Mouse (Mus musculus) limb, embryonic 11.5 days (tissue): ENCODE data around the gene Slc39a3. TPM values are rescaled to one million over a fixed set of nuclear protein-coding genes. Genes with fewer than 3 reads are reported as not detected.
A peak's percentile ranks its signal among the peaks of the same experiment; 100 is the strongest.
"Not testable (repeated sequence)": the region's sequence is repeated elsewhere in the genome, so short reads cannot be mapped to it uniquely, and the experiment has no call there.

Source experiments
- ATAC-seq: fragments of 200-750 bp; cut with Nextera tagmentation; 2 replicates; pipeline ENCODE4 v1.8.0; 2017; ENCODE audit warnings: low read depth; ENCODE audit not compliant: insufficient number of reproducible peaks, low FRiP score, low TSS enrichment
- DNase-seq: peaks from one replicate; pipeline ENCODE4 v3.0.0-alpha.2; 2015; ENCODE audit warnings: low spot score
- H3K27ac ChIP-seq: fragments of 300-500 bp; sonication (generic); replicated peaks from 2 replicates; pipeline ENCODE4 v1.5.1; 2014; ENCODE audit warnings: low read depth, mild to moderate bottlenecking, low read length
- H3K27me3 ChIP-seq: fragments of 300-500 bp; sonication (generic); 2 replicates; pipeline ENCODE4 v1.6.1; 2014; ENCODE audit warnings: mild to moderate bottlenecking, low read length, mixed read lengths; ENCODE audit not compliant: control insufficient read depth, insufficient read depth
- H3K36me3 ChIP-seq: fragments of 300-500 bp; sonication (generic); 2 replicates; pipeline ENCODE4 v1.6.1; 2014; ENCODE audit warnings: mild to moderate bottlenecking, low read length, moderate library complexity, mixed read lengths; ENCODE audit not compliant: control insufficient read depth, insufficient read depth
- H3K4me1 ChIP-seq: fragments of 300-500 bp; sonication (generic); 2 replicates; pipeline ENCODE4 v1.6.1; 2014; ENCODE audit warnings: low read length, mixed read lengths; ENCODE audit not compliant: control insufficient read depth, insufficient read depth
- H3K4me2 ChIP-seq: fragments of 300-500 bp; sonication (generic); 2 replicates; pipeline ENCODE4 v1.6.1; 2014; ENCODE audit warnings: low read depth, mild to moderate bottlenecking, moderate library complexity; ENCODE audit not compliant: severe bottlenecking
- H3K4me3 ChIP-seq: fragments of 300-500 bp; sonication (generic); 2 replicates; pipeline ENCODE4 v1.5.1; 2014; ENCODE audit warnings: low read depth, low read length
- H3K9ac ChIP-seq: fragments of 300-500 bp; sonication (generic); 2 replicates; pipeline ENCODE4 v1.6.1; 2014; ENCODE audit warnings: mild to moderate bottlenecking, low read length
- H3K9me3 ChIP-seq: fragments of 300-500 bp; sonication (generic); 2 replicates; pipeline ENCODE4 v1.6.1; 2016; ENCODE audit warnings: low read length; ENCODE audit not compliant: control insufficient read depth
- WGBS: fragments of 180-500 bp; shearing (Covaris S2); extraction: QIAGEN DNeasy Blood & Tissue Kit; methylation state at CpG from one replicate; pipeline ENCODE4 v1.1.7; 2014; 5-methylcytosine and 5-hydroxymethylcytosine counted together
- polyA plus RNA-seq: library from polyadenylated mRNA; unstranded; fragments of >200 nt; fragmentation: Nextera tagmentation; extraction: Ambion mirVana; gene quantifications from 2 replicates; pipeline ENCODE4 v1.2.1, GENCODE M21; 2014

Slc39a3 gene
- polyA plus RNA-seq, 1 experiment from 2014 or later: 7.9 TPM

DNA sequence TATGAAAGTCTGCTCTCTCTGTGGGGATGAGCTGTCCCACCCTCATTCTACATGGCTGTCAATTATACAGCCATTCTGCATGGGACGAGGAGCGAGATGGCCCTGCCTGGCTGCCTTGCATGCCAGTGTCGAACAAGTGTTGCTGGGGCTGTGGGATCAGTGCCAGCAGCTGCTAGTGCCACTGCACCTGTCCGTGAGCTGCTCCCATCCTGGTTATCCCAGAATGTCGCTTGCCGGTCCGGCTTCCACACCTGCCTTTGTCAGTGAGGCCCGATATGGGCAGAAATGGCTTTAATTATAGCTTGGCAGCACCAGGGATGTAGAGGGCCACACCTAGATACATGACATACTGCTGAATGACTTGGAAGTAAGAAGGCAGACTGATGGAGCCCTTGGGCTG, 35.1 kb upstream of the Slc39a3 start:
- Histone ChIP-seq H3K9ac (no peak overlapping the region), H3K4me1 (peaks cover 13% of the 10 kb centered on the region), H3K9me3 (no peaks in the 10 kb centered on the region), H3K27ac (no peak overlapping the region), H3K4me3 (no peak overlapping the region), H3K4me2 (no peak overlapping the region), H3K36me3 (peaks cover 24% of the 10 kb centered on the region), H3K27me3 (no peaks in the 10 kb centered on the region)
- ATAC-seq (no peak), DNase-seq (no peak)
- 92% methylated on average over 8 of the region's 8 CpGs for WGBS

DNA sequence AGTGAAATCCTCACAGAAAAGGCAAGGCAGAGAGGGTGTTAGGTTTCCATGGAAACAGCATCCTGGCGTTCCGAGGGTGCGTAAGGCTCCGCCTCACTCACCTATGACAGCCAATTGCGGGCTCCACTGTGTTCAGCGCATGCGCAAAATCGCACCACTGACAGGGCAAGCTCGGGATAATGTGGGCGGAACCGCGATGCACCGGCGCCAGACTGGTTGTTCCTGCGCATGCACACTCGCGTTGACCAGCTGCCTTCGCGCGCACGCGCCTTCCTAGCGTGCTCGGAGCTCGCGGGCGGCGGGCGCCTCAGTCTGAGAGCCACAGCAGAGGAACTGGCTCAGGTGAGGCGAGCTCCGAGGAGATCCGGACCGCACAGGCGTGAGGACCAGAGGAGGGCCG, 32.6 kb upstream of the Slc39a3 start, which contains the start of gene Thop1:
Thop1 (plus strand) TSS at position 200 of the 400 bp plus-strand sequence.
- no peak within 1 kb of the TSS for H3K27ac ChIP-seq

DNA sequence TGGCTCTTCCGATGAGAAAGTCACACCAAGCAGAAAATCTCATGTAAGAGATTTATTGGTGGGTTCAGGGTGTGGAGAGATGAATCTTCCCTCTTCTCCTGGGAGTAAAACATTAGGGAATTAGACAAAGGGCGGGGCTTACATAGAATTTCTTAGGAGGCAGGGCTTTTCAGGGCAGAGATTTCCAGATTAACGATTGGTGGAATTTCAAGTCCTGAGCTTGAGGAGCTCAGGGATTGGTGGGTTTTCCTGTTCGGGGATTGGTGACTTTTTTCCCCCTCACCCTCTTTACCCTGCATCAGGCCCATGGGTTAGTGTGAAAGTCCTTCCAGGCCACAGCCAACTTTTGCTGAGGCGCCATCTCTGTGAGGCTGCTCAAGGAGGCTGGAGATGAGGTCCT, 31.5 kb upstream of the Slc39a3 start:
- Histone ChIP-seq H3K9me3 (no peaks in the 10 kb centered on the region), H3K4me3 (no peak overlapping the region), H3K4me1 (peaks cover 13% of the 10 kb centered on the region), H3K27ac (no peak overlapping the region), H3K9ac (no peak overlapping the region), H3K27me3 (no peaks in the 10 kb centered on the region), H3K36me3 (peaks cover 10% of the 10 kb centered on the region), H3K4me2 (no peak overlapping the region)
- WGBS: 75% methylated on average over 5 of the region's 5 CpGs
- no peak for DNase-seq
- ATAC-seq: no peak

More for the DNA sequence above, 32.6 kb upstream of the Slc39a3 start, which contains the start of gene Thop1:
- peaks cover 19% of the 10 kb centered on the region for H3K36me3 ChIP-seq
- peak within 1 kb of the TSS; percentile 72 for H3K4me3 ChIP-seq
- H3K4me2 ChIP-seq: peak within 1 kb of the TSS; percentile 78
- DNase-seq: peak; percentile 99
- peak; percentile 97 for ATAC-seq
- H3K27me3 ChIP-seq: no peaks in the 10 kb centered on the region
- H3K4me1 ChIP-seq: peaks cover 13% of the 10 kb centered on the region
- H3K9ac ChIP-seq: peak within 1 kb of the TSS; percentile 82
- no peaks in the 10 kb centered on the region for H3K9me3 ChIP-seq
- under 1% methylated on average over 35 of the region's 35 CpGs for WGBS

DNA sequence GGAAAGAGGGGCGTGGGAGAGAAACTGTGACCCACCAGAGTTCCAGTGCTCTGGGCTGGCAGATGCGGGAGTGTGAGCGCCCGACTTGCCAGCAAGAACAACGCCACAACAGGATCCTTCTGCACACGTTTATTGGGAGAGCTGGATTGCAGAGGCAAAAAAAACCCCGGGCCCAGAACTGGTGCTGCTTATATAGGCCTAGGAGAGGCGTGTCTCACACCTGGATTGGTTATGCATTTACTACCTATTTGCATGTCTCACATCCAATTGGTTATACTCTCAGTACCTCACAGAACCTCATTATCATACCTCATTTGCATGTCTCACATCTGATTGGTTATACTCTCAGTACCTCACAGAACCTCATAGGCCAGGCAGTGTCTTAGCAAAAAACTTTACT, 27.3 kb upstream of the Slc39a3 start:
- WGBS: 89% methylated on average over 8 of the region's 8 CpGs

DNA sequence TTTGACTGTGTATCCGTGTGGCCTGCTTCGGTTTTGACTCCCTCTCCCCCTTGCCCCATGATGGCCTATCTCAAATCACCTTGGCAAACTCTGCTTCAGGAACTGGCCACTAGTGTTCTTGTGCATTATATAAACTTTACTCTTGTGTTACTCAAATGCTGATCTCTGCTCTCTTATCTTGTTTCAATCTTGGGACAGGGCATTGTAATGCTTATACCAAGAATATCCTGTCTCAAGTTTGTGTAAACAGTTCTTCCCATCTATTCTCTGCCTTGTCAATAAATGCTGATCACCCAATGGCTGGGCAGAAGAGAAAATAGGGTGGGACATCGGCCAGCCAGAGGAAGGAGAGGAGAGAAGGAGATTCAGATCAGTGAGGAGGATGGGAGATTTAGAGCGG, 25.5 kb upstream of the Slc39a3 start:
- Histone ChIP-seq H3K4me3 (no peak overlapping the region), H3K9ac (no peak overlapping the region), H3K36me3 (0 out of 2 replicates have a peak, but pooled peaks cover 2% of the 10 kb centered on the region), H3K27me3 (no peaks in the 10 kb centered on the region), H3K27ac (no peak overlapping the region), H3K4me1 (peaks cover 8% of the 10 kb centered on the region), H3K9me3 (no peaks in the 10 kb centered on the region), H3K4me2 (no peak overlapping the region)
- ATAC-seq: no peak
- WGBS: 70% methylated on average over 4 of the region's 4 CpGs
- DNase-seq: no peak

More for the DNA sequence above, 27.3 kb upstream of the Slc39a3 start:
- not testable (repeated sequence) for H3K4me3 ChIP-seq, H3K27ac ChIP-seq, H3K36me3 ChIP-seq, H3K27me3 ChIP-seq, H3K4me2 ChIP-seq, H3K9ac ChIP-seq, DNase-seq, H3K9me3 ChIP-seq, ATAC-seq, H3K4me1 ChIP-seq

DNA sequence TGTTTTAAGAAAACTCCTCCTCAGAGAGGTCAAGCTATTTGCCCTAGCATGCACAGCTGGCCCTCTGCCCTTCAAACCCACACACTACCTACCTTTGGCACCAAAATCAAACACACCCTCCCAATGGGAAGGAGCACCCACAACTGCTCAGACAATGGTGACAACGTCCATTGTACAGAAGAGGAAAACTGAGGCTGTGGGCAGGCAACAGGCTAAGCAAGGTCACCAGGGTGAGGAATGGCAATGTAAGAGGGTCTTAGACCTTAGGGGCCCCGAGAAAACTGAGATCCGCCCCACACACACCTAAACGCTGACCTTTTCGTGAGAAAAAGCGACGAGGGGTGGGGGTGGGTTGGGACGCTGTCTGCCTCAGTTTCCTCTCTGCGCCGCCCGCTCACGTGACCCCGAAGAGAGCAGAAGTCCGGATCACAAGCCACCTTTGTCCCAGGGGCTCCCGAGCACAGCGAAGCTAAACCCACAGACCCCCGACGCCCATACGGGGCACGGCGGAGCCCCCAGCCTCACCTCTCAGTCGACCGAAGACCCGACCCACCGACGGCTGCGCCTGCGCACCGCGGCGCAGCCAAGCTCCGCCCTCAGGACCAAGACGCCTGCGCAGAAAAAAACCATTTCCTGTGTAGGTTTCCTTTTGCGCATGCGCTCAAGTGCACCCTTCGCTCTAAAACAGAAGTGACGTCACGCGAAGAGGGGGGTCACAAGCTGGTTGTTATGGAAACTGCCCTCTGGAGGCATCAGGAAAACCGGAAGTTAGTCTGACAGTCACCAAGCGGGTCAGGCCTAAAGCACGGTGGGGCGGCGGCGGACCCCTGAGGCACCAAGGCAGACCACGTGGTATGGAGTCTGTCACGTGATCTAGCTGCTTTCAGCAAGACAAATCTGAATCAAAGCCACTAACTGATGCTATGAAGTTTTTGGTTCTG, 22.6 kb upstream of the Slc39a3 start, which contains the start of gene Sgta:
Sgta (minus strand) TSS at position 579 of the 941 bp plus-strand sequence.
- no peaks in the 10 kb centered on the region for H3K27me3 ChIP-seq
- WGBS: under 1% methylated on average over 46 of the region's 48 CpGs
- H3K27ac ChIP-seq: no peak within 1 kb of the TSS
- ATAC-seq (peak; percentile 89), DNase-seq (peak; percentile 100)
- H3K9me3 ChIP-seq: no peaks in the 10 kb centered on the region
- H3K4me1 ChIP-seq: peaks cover 10% of the 10 kb centered on the region
- H3K4me3 ChIP-seq: peak within 1 kb of the TSS; percentile 76
- H3K9ac ChIP-seq: peak within 1 kb of the TSS; percentile 68
- H3K4me2 ChIP-seq: peak within 1 kb of the TSS; percentile 48
- peaks cover 2% of the 10 kb centered on the region; the same call in 1 of the 2 replicates for H3K36me3 ChIP-seq

DNA sequence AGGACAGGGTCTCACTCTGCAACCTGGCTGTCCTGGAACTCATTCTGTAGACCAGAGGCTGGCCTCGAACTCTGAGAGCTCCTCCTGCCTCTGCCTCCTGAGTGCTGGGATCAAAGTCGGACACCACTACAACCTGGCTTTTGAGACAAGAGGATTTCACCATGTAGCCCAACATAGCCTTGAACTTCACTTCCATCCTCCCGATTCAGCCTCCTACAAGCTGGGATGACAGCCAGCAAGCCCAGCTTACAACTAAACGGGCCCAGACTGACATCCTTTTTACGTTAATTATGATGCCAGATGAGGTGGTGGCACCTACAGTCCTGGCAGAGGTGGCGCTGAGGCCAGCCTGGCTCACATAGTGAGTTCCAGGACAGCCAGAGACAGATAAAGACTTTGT, 21.7 kb upstream of the Slc39a3 start:
- DNase-seq: no peak
- Histone ChIP-seq H3K4me3 (peak overlapping the region; percentile 76; the same call in 1 of the 2 replicates), H3K36me3 (peaks cover 2% of the 10 kb centered on the region; the same call in 1 of the 2 replicates), H3K9me3 (no peaks in the 10 kb centered on the region), H3K27me3 (no peaks in the 10 kb centered on the region), H3K4me1 (peaks cover 10% of the 10 kb centered on the region), H3K4me2 (peak overlapping the region; percentile 48), H3K9ac (no peak overlapping the region), H3K27ac (no peak overlapping the region)
- 89% methylated on average over 6 of the region's 6 CpGs for WGBS
- no peak for ATAC-seq

DNA sequence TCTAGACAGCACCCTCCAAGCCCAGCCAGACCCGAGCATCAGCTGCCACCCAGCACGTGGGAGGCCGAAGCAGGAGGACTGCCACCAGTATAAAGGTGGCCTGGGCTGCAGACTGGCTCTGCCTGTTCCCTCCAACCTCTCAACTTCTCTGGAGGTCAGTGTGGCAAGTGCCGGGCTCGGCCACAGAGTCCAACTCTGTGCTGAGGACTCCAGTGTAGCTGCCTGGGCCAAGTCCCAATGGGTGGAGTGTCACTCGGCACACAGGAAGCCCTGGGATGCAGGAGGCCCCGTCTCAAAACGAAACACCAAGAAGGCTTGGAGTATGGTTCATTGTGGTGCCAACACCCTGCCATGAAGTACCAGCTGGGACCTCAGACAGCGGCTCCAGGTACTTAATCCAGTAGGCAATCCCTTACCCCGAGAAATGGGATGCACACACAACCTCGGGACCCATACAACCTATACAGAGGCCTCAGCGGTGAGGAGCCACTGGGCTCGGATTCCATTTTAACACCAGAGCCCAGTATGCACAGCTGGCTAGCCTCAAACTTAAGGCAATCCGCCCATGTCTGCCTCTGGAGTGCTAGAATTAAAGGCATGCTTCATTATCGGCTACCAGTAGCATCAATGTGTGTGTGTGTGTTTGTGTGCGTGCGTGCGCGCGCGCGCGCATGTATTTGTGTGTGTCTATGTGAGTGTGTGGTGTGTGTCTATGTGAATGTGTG, 20.3 kb upstream of the Slc39a3 start:
- H3K4me1 ChIP-seq: peaks cover 10% of the 10 kb centered on the region
- no peak overlapping the region for H3K9ac ChIP-seq
- H3K36me3 ChIP-seq: peaks cover 4% of the 10 kb centered on the region; the same call in 1 of the 2 replicates
- H3K27ac ChIP-seq: no peak overlapping the region
- ATAC-seq (no peak), DNase-seq (no peak)
- H3K27me3 ChIP-seq: no peaks in the 10 kb centered on the region
- H3K4me3 ChIP-seq: no peak overlapping the region
- H3K9me3 ChIP-seq: no peaks in the 10 kb centered on the region
- WGBS: 94% methylated on average over 23 of the region's 23 CpGs
- 0 out of 2 replicates have a peak overlapping the region, but pooled peaks have one; percentile 4 for H3K4me2 ChIP-seq
